Mouse (Mus musculus): ENCODE measurements at regions not wholly inside any gene's neighbourhood (a gene's known extent, or its start where the extent isn't known, plus 50 kb on each side); places are given as distances from the start of the nearest gene placed in this dataset.

DNA sequence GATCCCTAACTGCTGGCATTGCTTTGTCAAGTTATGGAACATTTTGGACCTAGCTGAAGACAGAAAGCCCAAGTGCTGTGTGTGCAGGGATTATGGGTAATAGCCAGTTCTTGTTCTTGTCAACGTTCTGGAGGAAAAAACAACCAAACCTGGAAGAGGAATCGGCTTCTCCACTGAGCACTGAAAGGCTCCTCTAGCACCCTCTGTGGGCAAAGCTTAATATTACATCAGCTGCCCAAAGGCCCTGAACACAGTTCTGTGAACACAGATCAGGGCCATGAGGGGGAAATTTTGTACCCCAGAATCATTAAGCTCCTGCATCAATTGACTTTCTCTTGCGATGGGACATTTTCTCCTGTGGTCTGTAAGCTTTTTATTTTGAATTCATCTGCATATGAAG, 112.9 kb upstream of the Map3k7 start:
- no peak for TF ChIP-seq CTCF (IDR thresholded peaks at IDR 0.05; ENCODE audit: control insufficient read depth, insufficient read depth, insufficient read length)
- no peak for TF ChIP-seq MYOG (IDR thresholded peaks at IDR 0.05; ENCODE audit: control insufficient read depth, extremely low read depth, insufficient read length)
- TF ChIP-seq FOSL1 (IDR thresholded peaks at IDR 0.05; ENCODE audit: insufficient read depth, low read length, poor library complexity, severe bottlenecking) = no peak
- no peak for TF ChIP-seq USF1 (IDR thresholded peaks at IDR 0.05; ENCODE audit: low read depth)
- no peak for TF ChIP-seq MAX (IDR thresholded peaks at IDR 0.05)

Measured in C2C12 (cell line).